Mouse (Mus musculus) midbrain, embryonic 11.5 days (tissue): Measurements from ENCODE around the gene Gpx8. TPM values are rescaled to one million over a fixed set of nuclear protein-coding genes. Genes with fewer than 3 reads are reported as not detected.

Experiments
- microRNA counts: library from miRNA; unstranded; fragments of <30 nt; microRNA quantifications from one replicate; lab custom pipeline; 2015
- microRNA-seq: library from miRNA; unstranded; fragments of <30 nt; microRNA quantifications from one replicate; pipeline ENCODE4, GENCODE M21; 2017
- polyA plus RNA-seq: library from polyadenylated mRNA; unstranded; fragments of >200 nt; fragmentation: Nextera tagmentation; extraction: Ambion mirVana; gene quantifications from 2 replicates; pipeline ENCODE4 v1.2.1, GENCODE M21; 2014

The Gpx8 gene
- polyA plus RNA-seq, 1 experiment from 2014 or later: 117 TPM

MicroRNAs encoded within 50 kb of the gene (microRNA counts, 519-probe panel; counts per million panel counts)
- not detected for microRNA mmu-miR-449a (lab: Ali Mortazavi, UCI)
- microRNA mmu-miR-449b (lab: Ali Mortazavi, UCI): not detected
- not detected for microRNA mmu-miR-449c (lab: Ali Mortazavi, UCI)

Small RNA genes within 50 kb of the gene (microRNA-seq; reads per million reads assigned to microRNA genes)
- 459 reads per million, percentile 70 among the genes with 10 or more reads in this experiment for gene Mir449a
- gene Mir449b: not detected
- gene Mir449c: 0.76 reads per million

Other genes with a start within 250 kb of the Gpx8 start
- gene Plpp1, start 245.6 kb downstream of the Gpx8 start, polyA plus RNA-seq: 19.1 and 20.1 TPM in 2 replicates
- gene Mtrex, start 119.0 kb downstream of the Gpx8 start, polyA plus RNA-seq: 104 and 115 TPM in 2 replicates
- gene Dhx29, start 119.0 kb downstream of the Gpx8 start, polyA plus RNA-seq: 32.1 and 36.8 TPM in 2 replicates
- 0.39 and 0.68 TPM in 2 replicates for gene Ccno, start 58.6 kb downstream of the Gpx8 start, polyA plus RNA-seq
- gene Mcidas, start 52.6 kb downstream of the Gpx8 start, polyA plus RNA-seq: 0.12 TPM in 2 replicates
- gene Cdc20b, start 11.3 kb downstream of the Gpx8 start, polyA plus RNA-seq: not detected in 2 replicates
- not detected in 2 replicates for gene Gzma, start 54.6 kb upstream of the Gpx8 start, polyA plus RNA-seq
- gene Esm1, start 163.2 kb upstream of the Gpx8 start, polyA plus RNA-seq: 0.86 and 0.97 TPM in 2 replicates
- gene Gzmk, start 179.5 kb upstream of the Gpx8 start, polyA plus RNA-seq: not detected in 2 replicates
- 1.3 and 1.5 TPM in 2 replicates for gene BC067074, start 246.7 kb upstream of the Gpx8 start, polyA plus RNA-seq